Mouse (Mus musculus) kidney, embryonic 16.5 days (tissue): ENCODE measurements around the gene Dhrs7c. TPM values are rescaled to one million over a fixed set of nuclear protein-coding genes. Genes with fewer than 3 reads are reported as not detected.

Experiments used
- ATAC-seq: fragments of 200-750 bp; cut with Nextera tagmentation; 2 replicates; pipeline ENCODE4 v1.8.0; 2017; ENCODE audit warnings: moderate TSS enrichment; ENCODE audit not compliant: low FRiP score, low TSS enrichment
- H3K27ac ChIP-seq: fragments of 300-500 bp; sonication (generic); 2 replicates; pipeline ENCODE4 v1.5.1; 2014; ENCODE audit warnings: low read length
- H3K27me3 ChIP-seq: fragments of 300-500 bp; sonication (generic); 2 replicates; pipeline ENCODE4 v1.6.1; 2014; ENCODE audit warnings: low read length, control low read depth, mixed read lengths; ENCODE audit not compliant: insufficient read depth
- H3K36me3 ChIP-seq: fragments of 300-500 bp; sonication (generic); 2 replicates; pipeline ENCODE4 v1.6.1; 2014; ENCODE audit warnings: low read length, control low read depth, mixed read lengths; ENCODE audit not compliant: insufficient read depth
- H3K4me1 ChIP-seq: fragments of 300-500 bp; sonication (generic); 2 replicates; pipeline ENCODE4 v1.6.1; 2014; ENCODE audit warnings: low read length, control low read depth, mixed read lengths; ENCODE audit not compliant: insufficient read depth
- H3K4me2 ChIP-seq: fragments of 300-500 bp; sonication (generic); replicated peaks from 2 replicates; pipeline ENCODE4 v1.6.1; 2014; ENCODE audit warnings: low read depth, low read length
- H3K4me3 ChIP-seq: fragments of 300-500 bp; sonication (generic); 2 replicates; pipeline ENCODE4 v1.5.1; 2014; ENCODE audit warnings: mild to moderate bottlenecking, low read length
- H3K9ac ChIP-seq: fragments of 300-500 bp; sonication (generic); replicated peaks from 2 replicates; pipeline ENCODE4 v1.6.1; 2014; ENCODE audit warnings: low read length
- H3K9me3 ChIP-seq: fragments of 300-500 bp; sonication (generic); 2 replicates; pipeline ENCODE4 v1.6.1; 2016; ENCODE audit warnings: low read length, control low read depth
- WGBS: fragments of 180-500 bp; shearing (Covaris S2); extraction: QIAGEN DNeasy Blood & Tissue Kit; methylation state at CpG from one replicate; pipeline ENCODE4 v1.1.7; 2014; 5-methylcytosine and 5-hydroxymethylcytosine counted together
- polyA plus RNA-seq: library from polyadenylated mRNA; unstranded; fragments of >200 nt; fragmentation: Nextera tagmentation; extraction: Ambion mirVana; gene quantifications from 2 replicates; pipeline ENCODE4 v1.2.1, GENCODE M21; 2015

Dhrs7c gene
- polyA plus RNA-seq, result 0.29 and 0.42 TPM in 2 replicates

DNA sequence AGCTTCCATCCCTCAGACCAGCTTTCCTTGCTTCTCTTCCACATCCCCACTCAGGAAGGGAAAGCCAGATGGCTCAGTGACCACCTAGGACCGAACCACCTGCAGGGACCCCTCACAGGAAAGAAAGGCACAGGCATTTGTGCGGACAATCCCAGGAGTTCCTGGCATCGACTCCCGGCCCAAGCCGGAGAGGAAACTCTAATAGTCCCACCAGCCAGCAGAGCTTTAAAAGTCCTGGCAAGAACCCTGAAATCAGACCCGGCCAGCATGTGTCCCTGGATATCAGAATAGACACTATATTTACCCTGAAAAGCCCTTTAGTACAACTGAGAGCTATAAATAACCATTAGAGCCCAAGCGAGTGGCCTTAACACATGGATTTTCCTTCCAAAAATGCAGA, at the start of gene Dhrs7c:
Dhrs7c (plus strand) TSS at position 257 of the 400 bp plus-strand sequence.
- Histone ChIP-seq H3K4me2 (no peak within 1 kb of the TSS), H3K36me3 (no peaks in the 10 kb centered on the region), H3K27me3 (no peaks in the 10 kb centered on the region), H3K27ac (no peak within 1 kb of the TSS), H3K4me3 (no peak within 1 kb of the TSS), H3K9ac (no peak within 1 kb of the TSS), H3K4me1 (0 out of 2 replicates have a peak, but pooled peaks cover 4% of the 10 kb centered on the region), H3K9me3 (no peaks in the 10 kb centered on the region)
- no peak for ATAC-seq
- 71% methylated on average over 7 of the region's 7 CpGs for WGBS

DNA sequence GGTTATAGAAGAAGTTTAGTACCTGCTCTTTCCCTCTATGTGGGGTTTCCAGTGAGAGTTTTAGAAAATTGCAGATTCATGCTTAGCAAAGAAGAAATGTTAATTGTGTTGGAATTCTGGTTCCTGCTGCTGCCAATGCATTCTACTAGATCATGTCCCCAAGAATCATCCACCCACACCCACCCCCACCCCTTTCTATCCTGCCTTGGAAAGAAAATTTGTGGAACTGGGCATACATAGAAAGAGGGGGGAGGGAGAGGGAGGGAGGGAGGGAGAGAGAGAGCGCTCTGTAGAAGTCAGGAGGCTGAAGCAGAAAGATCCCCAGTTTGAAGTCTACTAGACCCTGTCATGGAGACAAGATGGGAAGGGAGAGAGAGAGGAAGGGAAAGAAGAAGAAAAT, 41.7 kb upstream of the Dhrs7c start:
- Histone ChIP-seq H3K9ac (no peak overlapping the region), H3K4me2 (no peak overlapping the region), H3K27ac (no peak overlapping the region), H3K4me3 (no peak overlapping the region), H3K27me3 (no peaks in the 10 kb centered on the region), H3K36me3 (no peaks in the 10 kb centered on the region), H3K9me3 (no peaks in the 10 kb centered on the region), H3K4me1 (no peaks in the 10 kb centered on the region)
- 100% methylated on average over 1 of the region's 1 CpGs for WGBS
- no peak for ATAC-seq

DNA sequence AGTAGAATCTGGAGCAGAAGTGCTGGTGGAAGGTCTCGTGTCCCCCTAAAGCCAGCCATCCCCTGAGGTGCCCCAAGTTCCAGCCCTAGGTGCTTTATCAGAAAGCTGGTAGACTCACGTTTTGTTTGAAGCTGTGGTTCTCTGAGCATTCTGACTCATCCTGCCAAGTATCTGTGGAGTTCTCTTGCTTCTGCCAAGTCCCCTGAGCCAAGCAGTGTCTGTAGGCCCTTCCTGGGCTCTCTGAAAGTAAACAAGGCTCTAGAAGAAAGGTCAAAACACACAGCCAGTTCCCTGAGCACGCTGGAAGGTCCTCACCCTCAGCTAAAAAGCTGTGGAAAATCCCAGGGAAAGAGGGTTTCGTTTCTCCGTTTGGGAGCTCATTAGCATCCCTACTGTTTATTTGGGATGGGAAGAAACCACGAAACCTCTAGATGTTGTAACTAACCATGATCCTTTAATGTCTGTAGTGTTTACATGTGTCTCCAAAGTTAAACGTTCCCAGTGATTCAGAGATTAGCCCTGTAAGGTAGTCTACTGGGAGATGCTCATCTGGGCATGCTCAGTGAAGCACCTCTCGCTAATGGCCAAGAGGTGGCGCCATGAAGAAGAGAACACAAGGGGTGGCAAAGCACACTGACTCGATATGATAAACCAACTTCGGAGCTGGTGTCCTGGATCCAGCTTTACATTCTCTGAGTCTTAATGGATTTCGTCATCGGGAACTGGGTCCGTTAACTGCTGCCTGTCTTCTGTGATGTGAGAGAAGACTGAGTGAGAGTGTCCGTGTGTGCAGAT, 40.4 kb upstream of the Dhrs7c start:
- no peaks in the 10 kb centered on the region for H3K36me3 ChIP-seq
- H3K4me3 ChIP-seq, result no peak overlapping the region
- no peaks in the 10 kb centered on the region for H3K9me3 ChIP-seq
- ATAC-seq, result no peak
- H3K4me2 ChIP-seq, result no peak overlapping the region
- no peak overlapping the region for H3K9ac ChIP-seq
- no peaks in the 10 kb centered on the region for H3K4me1 ChIP-seq
- WGBS, result 74% methylated on average over 15 of the region's 15 CpGs
- H3K27me3 ChIP-seq, result no peaks in the 10 kb centered on the region
- H3K27ac ChIP-seq, result no peak overlapping the region

DNA sequence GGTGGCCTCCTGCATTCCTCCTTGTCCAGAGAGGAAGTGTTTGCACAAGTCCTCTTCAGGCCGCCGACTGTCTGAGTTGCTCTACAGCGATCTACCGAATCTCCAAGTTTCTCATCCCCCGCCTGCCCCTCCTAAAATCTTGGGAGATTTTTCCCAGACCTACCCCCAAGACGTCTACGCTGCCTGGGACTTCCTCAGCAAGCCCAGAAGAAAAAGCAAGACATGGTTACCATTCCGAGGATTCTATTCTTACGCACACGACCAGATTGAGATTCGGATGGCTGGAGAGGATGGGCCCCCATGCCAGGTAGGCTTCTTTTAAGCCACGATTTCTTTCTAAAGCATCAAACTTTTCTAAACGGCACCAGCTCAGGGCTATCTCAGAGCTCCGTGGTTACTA, 26.9 kb upstream of the Dhrs7c start, which contains the start of gene Glp2r:
Glp2r (minus strand) TSS at position 101 of the 400 bp plus-strand sequence.
- H3K9ac ChIP-seq, result no peak within 1 kb of the TSS
- H3K4me1 ChIP-seq, result no peaks in the 10 kb centered on the region
- H3K27ac ChIP-seq, result no peak within 1 kb of the TSS
- H3K4me2 ChIP-seq, result no peak within 1 kb of the TSS
- no peaks in the 10 kb centered on the region for H3K36me3 ChIP-seq
- H3K4me3 ChIP-seq, result no peak within 1 kb of the TSS
- WGBS, result 84% methylated on average over 14 of the region's 14 CpGs
- no peak for ATAC-seq
- no peaks in the 10 kb centered on the region for H3K27me3 ChIP-seq
- no peaks in the 10 kb centered on the region for H3K9me3 ChIP-seq

DNA sequence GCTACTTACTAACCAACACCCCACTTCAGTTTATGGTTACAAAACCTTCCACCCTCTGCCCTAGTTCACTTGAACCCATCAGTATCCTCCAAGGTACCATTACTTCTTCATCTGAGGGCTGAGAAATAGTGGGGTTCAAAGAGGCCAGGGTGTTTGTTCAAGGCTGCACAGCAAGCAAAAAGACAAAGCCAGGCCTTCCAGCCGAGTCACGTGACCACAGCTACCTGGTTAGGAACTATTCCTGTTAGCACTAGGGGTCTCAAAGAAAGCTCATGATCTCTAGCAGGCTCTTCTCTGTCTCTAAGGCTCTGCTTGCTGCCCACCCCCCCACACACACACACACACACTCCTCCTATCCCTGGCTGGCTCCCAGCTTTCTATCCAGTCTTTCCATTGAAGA, 26.3 kb upstream of the Dhrs7c start:
- ATAC-seq, result no peak
- Histone ChIP-seq H3K9me3 (no peaks in the 10 kb centered on the region), H3K4me3 (no peak overlapping the region), H3K4me2 (no peak overlapping the region), H3K27ac (no peak overlapping the region), H3K9ac (no peak overlapping the region), H3K4me1 (no peaks in the 10 kb centered on the region), H3K27me3 (no peaks in the 10 kb centered on the region), H3K36me3 (no peaks in the 10 kb centered on the region)
- WGBS, result 80% methylated on average over 2 of the region's 2 CpGs

DNA sequence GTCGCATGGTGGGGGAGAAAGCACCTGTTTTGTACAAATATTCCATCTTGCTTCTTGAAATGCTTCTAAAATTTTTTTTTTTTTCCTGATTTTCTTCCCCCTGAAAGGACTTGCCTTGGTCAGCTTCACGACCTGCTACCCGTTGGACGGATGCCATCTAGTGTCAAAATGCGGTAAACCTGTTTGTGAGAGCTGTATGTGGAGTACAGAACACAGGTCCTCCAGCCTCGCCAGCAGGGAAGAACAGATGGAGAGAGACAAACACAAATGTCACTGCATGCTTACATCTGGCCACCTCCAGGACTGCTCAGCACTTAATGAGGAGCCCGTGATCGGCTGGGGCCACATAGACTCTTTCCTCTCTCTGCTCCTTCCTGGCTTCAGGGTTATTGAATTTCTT, 25.4 kb upstream of the Dhrs7c start:
- no peak overlapping the region for H3K4me2 ChIP-seq
- no peak for ATAC-seq
- H3K27ac ChIP-seq, result no peak overlapping the region
- no peaks in the 10 kb centered on the region for H3K27me3 ChIP-seq
- no peaks in the 10 kb centered on the region for H3K9me3 ChIP-seq
- no peaks in the 10 kb centered on the region for H3K36me3 ChIP-seq
- no peaks in the 10 kb centered on the region for H3K4me1 ChIP-seq
- H3K9ac ChIP-seq, result no peak overlapping the region
- no peak overlapping the region for H3K4me3 ChIP-seq
- 22% methylated on average over 8 of the region's 8 CpGs for WGBS

DNA sequence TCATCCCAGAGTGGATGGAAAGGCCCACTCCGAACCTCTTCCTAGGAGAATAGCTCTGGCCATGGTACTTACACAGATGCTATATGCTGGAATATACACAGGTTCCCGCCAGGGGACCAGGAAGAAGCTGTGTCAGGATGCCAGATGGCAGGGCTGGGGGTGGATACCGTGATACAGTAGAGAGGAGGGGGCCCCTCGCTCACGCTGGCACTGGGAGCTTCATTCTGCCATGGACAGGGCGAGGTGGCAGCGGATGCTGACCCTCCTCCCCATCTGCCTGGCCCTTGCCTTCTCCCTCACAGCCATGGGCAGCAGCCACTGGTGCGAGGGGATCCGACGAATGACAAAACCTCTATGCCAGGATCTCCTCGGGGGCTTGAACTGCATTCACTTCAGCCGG, 23.6 kb upstream of the Dhrs7c start, which contains the start of gene Gsg1l2:
Gsg1l2 (plus strand) TSS at position 230 of the 400 bp plus-strand sequence.
- 80% methylated on average over 12 of the region's 12 CpGs for WGBS
- H3K4me2 ChIP-seq, result no peak within 1 kb of the TSS
- no peak within 1 kb of the TSS for H3K9ac ChIP-seq
- no peak within 1 kb of the TSS for H3K27ac ChIP-seq
- H3K4me1 ChIP-seq, result no peaks in the 10 kb centered on the region
- H3K27me3 ChIP-seq, result no peaks in the 10 kb centered on the region
- no peak for ATAC-seq
- no peak within 1 kb of the TSS for H3K4me3 ChIP-seq
- H3K36me3 ChIP-seq, result no peaks in the 10 kb centered on the region
- H3K9me3 ChIP-seq, result no peaks in the 10 kb centered on the region

DNA sequence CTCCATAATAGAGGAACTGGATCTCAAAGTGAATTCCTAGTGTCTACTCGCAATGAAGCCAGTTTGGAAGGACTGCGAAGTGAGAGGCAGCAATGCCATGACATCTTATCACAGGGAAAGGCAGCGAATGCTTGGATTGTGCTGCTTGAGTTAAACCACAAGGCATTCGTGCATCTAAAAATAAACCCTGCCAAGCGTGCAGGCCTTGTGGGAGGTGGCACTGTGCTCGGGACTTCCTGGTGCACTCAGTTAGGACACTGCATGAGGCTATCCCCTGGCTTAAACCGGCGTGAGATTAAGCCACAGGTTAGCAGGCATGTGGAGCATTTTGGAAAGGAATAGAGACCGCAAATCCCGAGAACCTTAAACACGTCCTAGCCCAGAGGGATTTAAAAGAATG, 7.8 kb upstream of the Dhrs7c start:
- H3K4me2 ChIP-seq, result no peak overlapping the region
- H3K9ac ChIP-seq, result no peak overlapping the region
- H3K27me3 ChIP-seq, result no peaks in the 10 kb centered on the region; the same call in 1 of the 2 replicates
- no peaks in the 10 kb centered on the region for H3K9me3 ChIP-seq
- WGBS, result 58% methylated on average over 11 of the region's 11 CpGs
- H3K4me1 ChIP-seq, result no peaks in the 10 kb centered on the region
- H3K27ac ChIP-seq, result no peak overlapping the region
- no peak overlapping the region for H3K4me3 ChIP-seq
- no peaks in the 10 kb centered on the region for H3K36me3 ChIP-seq
- ATAC-seq, result no peak

DNA sequence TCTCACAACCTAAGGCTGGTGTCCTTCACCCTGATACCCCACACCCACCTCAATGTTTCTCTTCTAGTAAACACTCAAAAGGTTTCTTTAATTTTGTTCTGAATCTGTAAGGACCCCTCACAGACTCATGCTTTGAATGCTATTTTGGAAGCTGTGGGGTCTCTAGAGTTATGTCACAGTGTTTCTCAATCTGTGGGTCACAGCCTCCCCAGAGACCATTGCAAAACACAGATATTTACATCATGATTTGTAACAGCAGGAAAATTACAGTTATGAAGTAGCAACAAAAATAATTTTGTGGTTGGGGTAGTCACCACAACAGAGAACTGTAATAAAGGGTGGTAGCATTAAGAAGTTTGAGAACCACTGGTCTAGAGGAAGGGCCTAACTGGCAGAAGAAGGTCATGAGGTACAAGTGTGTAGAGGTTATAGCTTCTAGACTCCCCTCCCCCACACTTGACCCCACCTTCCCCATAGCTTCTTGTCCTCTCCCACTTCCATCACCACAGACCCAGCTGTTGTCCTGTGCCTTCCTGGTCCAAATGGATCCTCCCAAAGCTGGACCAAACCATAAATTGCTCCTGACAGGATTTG, 2.2 kb downstream of the Dhrs7c start:
- Histone ChIP-seq H3K4me1 (0 out of 2 replicates have a peak, but pooled peaks cover 4% of the 10 kb centered on the region), H3K4me3 (no peak overlapping the region), H3K27me3 (no peaks in the 10 kb centered on the region), H3K9me3 (no peaks in the 10 kb centered on the region), H3K9ac (no peak overlapping the region), H3K36me3 (no peaks in the 10 kb centered on the region), H3K4me2 (no peak overlapping the region), H3K27ac (no peak overlapping the region)
- no peak for ATAC-seq

DNA sequence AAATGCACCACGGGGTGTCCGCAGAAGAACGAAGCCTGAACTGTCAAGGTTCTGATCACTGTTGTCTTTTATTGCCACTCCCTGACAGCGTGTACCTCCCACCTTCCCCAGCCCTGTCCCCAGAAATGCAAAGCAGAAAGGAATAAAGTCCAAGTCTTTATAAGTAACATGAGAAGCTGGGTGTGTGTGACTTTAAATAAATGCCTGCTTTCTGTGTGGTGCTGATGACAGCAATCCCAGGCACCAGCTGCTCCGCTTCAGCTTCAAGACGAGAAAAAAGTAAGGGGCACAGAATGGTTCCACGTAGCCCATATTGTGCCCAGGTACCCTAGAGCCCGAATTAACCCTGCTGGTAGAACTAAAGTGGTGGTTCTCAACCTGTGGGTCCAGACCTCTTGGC, 3.2 kb downstream of the Dhrs7c start:
- Histone ChIP-seq H3K27me3 (no peaks in the 10 kb centered on the region), H3K4me3 (no peak overlapping the region), H3K9me3 (no peaks in the 10 kb centered on the region), H3K4me1 (0 out of 2 replicates have a peak, but pooled peaks cover 4% of the 10 kb centered on the region), H3K9ac (no peak overlapping the region), H3K36me3 (no peaks in the 10 kb centered on the region), H3K27ac (no peak overlapping the region), H3K4me2 (no peak overlapping the region)
- ATAC-seq, result 0 out of 2 replicates have a peak, but pooled peaks have one; percentile 31
- WGBS, result 48% methylated on average over 8 of the region's 8 CpGs
